Mouse (Mus musculus) brain, embryonic 14.5 days (tissue): Measurements from ENCODE around the gene AI661453.

ENCODE experiments used
- CTCF ChIP-seq: fragments of 200-500 bp; IDR thresholded peaks from 2 replicates; pipeline ENCODE4 v1.5.1; 2012; ENCODE audit warnings: inconsistent platforms, mild to moderate bottlenecking, moderate library complexity, borderline replicate concordance; ENCODE audit not compliant: insufficient read depth, insufficient read length; ENCODE audit errors: extremely low read depth
- POLR2A ChIP-seq: fragments of 200-500 bp; IDR thresholded peaks from 2 replicates; pipeline ENCODE4 v1.6.1; 2012; ENCODE audit warnings: mild to moderate bottlenecking, inconsistent platforms, borderline replicate concordance; ENCODE audit not compliant: poor library complexity, insufficient read depth, insufficient read length, severe bottlenecking; ENCODE audit errors: extremely low read depth

GRCm38 (mm10) chr17:47458936-47459335, 22.5 kb downstream of the AI661453 start:
- no peak for TF ChIP-seq POLR2A
- TF ChIP-seq CTCF, result no peak
